Mouse (Mus musculus): ENCODE measurements around the gene Gpd1.
"Not testable (repeated sequence)": the region's sequence is repeated elsewhere in the genome, so short reads cannot be mapped to it uniquely, and the experiment has no call there.

The Gpd1 gene

DNA sequence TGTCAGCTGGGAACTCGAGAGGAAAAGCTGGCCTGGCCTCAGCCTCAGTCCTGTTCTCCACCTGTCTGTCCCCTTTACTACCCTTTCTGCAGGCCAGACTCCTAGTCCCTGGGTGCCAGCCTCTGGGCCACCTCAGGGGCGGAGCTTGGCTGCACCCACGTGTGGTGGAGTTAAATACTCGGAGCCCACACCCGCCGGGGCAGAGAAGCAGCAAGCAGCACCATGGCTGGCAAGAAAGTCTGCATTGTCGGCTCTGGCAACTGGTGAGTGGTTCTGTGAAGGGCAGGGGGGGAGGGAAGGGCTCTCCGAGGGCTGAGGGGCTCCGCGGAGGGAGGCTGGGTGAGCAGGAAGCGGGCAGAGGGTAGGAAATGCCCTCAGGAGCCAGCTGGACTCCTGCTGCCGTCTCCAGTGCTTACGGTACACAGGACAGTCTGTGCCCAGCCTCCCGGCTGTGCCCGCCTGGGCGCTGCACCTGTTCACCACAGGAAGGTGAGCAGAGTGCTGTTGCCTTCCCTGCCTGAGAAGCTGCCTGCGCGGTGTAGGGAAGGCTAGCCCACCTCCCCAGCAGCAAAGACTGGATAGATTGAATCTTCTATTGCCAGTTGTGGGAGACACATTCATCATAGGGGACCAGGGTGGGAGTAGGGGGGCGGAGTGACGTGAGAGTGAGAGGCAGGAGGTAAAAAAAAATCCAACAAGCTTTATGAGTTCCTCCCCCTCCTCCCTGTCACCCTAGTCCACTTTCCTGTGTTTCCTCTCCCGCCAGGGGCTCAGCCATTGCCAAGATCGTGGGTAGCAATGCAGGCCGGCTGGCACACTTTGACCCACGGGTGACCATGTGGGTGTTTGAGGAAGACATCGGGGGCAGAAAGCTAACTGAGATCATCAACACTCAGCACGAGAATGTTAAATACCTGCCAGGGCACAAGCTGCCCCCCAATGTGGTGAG lies at the start of gene Gpd1:
Gene Gpd1, plus strand, starts transcription at position 130 of the 949 bp plus-strand sequence.
- DNase-seq, result peak; percentile 88

DNA sequence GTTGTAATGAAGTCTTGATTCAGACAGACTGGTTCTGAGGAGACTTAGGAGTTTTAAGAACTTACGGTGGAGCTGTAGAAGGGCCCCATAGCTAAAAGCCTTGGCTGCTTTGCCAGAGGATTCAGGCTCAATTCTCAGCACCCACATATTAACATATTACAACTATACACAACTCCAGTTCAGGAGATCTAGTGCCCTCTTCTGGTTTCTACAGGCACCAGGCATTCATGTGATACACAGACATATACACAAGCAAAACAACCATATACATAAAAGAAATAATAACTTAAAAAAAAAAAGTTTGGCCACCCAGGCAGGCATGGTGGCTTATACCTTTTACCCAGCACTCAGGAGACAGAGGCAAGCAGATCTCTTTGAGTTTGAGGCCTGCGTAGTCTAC lies 49.8 kb upstream of the Gpd1 start:
- DNase-seq, result no peak

DNA sequence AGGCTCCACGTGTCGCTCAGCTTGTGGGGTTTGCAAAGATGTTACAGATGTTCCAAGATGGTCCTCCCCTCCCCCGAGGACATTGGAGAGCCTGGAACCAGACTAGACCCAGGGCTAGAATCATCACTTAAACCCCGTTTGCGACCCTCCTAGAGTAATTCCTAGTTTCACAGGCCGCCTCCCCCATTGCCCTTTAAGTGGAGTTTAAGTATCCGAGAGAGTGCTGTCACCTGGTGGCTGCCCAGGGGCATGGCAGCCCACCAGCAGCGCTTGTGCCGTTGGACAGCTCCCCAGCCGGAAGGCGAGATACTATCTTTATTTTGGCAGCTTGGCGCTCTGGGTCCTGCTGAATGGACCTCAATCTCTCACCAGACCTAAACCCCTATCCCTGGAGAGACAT lies 48.4 kb upstream of the Gpd1 start:
- peak; percentile 84 for DNase-seq

DNA sequence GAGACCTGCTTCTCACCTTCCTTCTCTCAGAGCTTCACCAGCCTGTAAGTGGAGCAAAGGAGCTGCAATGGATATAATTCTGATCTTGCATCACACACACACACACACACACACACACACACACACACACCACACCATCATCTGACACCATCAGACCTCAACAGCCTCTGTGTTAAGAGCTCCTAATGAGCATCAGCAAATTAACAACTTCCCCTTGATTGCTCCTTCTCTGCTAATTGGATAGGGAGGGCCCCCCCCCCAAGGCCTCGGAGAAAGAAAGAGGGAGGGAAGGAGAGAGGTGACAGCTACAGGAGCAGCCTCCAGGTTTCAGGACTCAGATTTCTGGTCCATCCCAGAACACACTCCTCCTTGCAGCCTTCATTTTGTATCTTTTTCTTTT lies 47.9 kb upstream of the Gpd1 start:
- no peak for DNase-seq

DNA sequence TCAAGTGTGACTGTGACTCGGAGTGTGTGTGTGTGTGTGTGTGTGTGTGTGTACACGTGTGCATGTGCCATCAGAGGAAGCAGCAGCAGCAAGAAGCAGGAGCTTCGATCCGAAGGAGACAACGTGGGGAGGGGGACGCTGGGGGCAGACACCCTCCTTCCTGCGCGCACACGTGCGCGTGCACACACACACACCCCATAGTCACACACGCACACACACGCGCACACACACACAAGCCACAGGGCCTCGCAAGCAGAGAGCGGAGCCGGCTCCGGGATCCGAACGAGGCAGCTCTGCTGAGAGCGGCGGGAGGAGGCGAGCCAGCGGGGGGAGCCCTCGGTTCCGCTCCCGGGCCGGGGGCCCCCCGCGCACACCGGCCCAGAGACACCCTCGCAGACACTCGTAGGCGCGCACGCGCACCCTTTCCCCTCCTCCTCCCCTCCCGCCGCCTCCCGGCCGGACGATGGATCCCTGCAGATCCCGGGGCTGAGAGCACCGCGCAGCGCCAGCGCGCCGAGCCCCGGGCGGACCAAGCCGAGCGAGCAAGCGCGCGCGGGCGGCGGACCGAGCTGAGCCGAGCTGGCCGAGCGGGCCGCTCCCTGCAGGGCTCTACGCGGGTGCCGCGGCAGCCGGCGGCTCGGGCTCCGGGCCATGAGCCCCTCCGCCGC lies 47.0 kb upstream of the Gpd1 start, which contains the start of gene Asic1:
Gene Asic1, plus strand, starts transcription at position 215 of the 668 bp plus-strand sequence.
- peak; percentile 77 for DNase-seq

DNA sequence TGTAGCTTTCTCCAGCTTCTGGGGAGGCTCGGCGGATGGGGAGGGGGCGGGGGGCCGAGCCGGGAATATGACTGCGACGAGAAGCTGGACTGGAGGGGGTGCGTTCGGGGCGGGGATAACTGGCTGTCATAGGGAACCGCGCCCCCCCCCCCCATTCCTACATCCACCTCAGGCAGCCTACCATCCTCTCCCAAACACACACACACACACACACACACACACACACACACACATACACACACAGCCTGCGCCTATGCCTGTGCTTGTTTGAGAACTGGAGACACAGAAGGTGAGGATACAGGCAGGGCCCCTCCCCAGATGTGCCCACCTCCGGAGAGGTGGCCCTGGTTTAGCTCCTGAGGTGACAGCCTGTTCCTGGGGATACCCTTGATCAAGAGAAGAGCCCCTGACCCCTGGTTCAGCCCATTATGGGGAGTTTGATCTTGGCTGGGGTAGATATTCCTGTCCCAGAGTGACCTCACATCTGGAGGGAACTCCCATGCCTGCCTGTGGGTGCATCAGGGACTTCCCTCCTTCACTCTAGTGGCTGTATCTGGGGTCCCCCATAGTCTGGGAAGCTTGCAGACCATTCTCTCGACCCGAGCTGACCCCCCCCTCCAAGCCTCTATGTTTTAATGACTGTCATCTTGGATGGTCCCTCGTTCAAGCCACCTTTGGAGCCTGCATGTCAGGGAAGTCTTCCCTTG lies 46.2 kb upstream of the Gpd1 start:
- DNase-seq, result no peak

DNA sequence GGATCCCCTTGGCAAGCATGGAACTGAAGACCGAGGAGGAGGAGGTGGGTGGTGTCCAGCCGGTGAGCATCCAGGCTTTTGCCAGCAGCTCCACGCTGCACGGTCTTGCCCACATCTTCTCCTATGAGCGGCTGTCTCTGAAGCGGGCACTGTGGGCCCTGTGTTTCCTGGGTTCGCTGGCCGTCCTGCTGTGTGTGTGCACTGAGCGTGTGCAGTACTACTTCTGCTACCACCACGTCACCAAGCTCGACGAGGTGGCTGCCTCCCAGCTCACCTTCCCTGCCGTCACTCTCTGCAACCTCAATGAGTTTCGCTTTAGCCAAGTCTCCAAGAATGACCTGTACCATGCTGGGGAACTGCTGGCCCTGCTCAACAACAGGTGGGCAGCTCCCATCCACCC lies 45.5 kb upstream of the Gpd1 start:
- DNase-seq, result no peak

DNA sequence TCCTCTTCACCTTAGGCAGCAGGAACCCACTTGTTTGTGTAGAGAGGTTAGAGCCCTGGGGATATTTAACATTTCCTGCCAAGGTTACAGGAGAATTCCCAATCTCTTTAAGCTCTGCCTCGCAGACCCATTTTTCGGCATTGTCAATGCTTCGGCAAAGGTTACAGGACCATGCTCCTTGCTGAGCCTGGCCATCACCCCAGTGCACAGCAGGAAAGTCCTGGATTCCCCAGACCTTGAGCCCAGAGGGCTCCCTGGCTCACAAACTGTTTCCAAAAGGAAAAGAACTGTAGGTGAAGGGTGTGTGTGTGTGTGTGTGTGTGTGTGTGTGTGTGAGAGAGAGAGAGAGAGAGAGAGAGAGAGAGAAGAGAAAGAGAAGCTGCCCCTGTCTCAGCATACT lies 42.4 kb upstream of the Gpd1 start:
- no peak for DNase-seq

DNA sequence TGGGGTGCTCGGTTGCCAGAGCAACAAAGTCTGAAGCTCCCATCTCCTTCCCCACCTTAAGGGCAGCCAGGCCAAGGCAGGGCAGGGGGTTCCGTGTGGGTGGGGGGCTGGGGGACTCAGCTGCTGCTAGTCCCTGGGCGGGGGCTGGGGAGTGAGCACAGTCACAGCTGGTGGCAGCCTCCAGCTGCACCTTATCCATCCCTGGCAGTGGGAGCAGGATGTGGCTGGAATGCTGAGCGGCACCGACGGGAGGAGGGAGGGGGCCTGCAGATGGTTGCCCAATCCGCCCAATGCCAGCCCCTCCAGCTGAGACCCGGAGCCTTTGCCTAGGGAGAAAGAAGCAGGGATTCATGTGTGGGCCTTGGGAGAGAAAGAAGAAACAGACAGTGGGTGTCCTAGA lies 40.2 kb upstream of the Gpd1 start:
- no peak for DNase-seq

DNA sequence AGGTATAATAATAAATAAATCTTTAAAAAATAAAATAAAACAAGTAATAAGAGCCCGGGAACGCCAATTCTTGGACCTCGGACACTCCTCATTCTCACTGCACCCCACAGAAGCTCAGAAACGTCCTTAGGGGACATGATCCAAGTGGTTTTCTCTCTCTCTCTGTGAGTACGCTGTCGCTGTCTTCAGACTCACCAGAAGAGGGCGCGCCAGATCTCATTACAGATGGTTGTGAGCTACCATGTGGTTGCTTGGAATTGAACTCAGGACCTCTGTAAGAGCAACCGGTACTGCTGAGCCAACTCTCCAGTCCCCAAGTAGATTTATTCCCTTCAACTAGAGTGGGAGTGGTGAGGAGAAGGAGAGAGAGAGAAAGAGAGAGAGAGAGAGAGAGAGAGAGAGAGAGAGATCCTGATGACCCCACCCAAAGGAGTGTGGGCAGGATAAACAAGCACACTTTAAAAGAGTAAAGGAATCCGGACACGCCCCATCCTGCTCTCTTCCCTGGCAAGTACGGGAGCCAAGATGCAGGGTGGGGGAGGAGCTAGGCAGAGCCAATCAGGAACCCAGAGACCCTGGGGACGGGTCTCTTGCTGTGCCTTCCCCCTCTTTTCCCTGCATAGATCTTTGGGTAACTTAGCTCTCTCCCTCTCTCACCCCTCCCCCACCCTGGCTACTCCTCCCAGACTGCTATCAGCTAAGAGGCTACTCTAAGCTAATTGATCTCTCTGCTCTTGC lies 39.1 kb upstream of the Gpd1 start:
- no peak for DNase-seq

DNA sequence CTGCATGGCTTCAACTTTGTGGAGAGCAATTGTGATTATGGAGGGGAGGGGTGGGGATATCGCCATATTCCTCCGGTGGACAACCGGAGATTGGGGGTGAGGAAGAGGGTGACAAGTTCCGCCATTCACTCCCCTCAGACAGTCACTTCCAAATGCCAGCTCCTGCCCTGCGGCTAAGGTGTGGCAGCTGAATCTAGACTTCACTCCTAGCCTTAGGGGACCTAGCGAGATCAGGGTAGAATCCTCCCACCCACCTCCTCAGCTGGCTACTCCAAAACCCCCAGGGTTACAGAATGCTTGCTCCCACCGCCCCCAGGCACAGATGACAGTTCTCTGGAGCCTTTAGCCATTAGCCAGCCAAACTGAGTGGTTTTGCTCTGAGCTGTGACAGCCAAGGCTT lies 38.3 kb upstream of the Gpd1 start:
- DNase-seq, result no peak

DNA sequence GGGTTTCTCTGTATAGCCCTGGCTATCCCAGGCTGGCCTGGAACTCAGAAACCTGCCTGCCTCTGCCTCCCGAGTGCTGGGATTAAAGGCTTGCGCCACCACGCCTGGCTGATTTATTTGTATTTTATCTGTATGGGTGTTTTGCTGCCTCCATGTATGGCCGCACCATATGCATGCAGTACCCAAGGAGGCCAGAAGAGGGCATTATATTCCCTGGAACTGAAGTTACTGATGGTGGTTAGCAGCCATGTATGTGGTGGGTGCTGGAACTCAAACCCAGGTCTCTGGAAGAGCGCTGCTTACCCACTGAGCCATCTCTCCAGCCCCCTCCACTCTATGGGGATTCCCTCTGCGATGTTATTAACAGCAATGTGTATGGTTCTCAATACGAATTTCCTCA lies 34.4 kb upstream of the Gpd1 start:
- DNase-seq, result no peak

DNA sequence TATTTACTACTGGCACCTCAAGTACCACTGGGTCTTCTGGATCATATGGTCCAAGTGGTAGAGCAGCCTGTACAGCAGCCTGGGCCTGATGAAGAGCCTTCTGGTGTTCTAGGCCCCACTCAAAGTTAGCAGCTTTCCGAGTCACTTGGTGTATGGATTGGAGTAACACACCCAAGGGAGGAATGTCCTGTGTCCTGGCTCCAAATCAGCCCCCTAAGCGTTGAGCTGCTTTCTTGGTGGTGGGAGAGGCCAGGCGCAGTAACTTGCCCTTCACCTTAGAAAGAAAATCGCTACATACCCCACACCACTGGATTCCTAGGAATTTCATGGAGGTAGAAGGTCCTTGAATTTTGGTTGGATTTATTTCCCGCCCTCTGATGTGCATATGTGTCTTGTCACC lies 33.2 kb upstream of the Gpd1 start:
- no peak for DNase-seq

DNA sequence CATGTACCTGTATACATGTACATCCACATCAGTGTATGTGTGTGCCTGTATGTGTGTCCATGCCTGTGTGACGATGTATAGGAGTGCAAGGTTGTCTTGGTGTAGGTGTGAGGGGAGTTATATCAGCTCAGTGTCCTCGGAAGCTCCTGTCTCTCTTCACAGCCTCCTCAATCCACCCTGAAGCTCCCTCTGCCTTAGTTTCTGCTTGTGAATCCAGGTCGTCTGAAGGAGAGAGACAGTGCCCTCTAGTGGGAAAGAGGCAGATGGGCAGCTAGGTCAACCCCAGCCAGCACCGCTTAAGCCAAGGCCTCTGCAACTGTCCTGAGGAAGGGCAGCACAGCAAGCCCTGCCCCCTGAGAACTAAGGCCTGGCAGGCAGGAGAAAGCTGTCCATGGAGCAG lies 28.6 kb upstream of the Gpd1 start:
- peak; percentile 61 for DNase-seq

DNA sequence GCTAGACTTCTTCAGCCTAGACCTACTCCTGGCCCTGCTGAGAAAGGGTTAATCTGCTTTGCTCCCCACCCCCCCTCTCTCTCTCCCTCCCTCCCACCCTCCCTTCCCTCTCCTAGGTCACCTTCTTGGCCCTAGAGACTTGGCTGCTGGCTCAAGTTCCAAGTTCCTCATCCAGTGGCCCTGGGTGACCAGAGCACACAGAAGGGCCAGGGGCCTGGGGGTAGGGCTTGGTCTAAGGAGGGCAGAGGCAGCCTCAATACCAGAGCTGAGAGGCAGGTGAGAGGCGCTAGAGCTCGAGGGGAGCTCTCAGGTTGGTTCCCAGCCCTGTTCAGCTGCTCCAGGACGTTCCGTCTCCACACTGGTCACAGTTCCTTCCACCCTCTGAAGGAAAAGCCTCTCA lies 26.4 kb upstream of the Gpd1 start:
- DNase-seq, result no peak

DNA sequence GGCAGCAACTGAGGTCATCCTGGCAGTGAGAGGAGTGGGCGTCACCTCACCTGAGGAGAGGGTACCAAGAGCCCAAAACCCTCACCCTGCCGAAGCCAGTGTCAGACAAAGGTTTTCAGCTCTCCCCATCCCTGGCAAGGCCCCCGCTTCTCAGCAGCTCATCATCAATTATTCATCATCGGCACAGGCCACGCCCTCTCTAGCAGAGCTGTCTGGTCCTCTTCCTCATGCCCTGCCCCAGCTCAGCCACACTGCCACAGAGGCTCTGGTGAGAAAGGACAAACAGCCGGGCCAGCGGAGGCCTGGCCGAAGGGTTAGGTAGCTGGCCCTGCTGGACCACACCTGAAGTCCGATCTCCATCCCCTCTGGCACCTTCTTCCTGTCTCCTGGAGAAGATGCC lies 25.3 kb upstream of the Gpd1 start:
- no peak for DNase-seq

DNA sequence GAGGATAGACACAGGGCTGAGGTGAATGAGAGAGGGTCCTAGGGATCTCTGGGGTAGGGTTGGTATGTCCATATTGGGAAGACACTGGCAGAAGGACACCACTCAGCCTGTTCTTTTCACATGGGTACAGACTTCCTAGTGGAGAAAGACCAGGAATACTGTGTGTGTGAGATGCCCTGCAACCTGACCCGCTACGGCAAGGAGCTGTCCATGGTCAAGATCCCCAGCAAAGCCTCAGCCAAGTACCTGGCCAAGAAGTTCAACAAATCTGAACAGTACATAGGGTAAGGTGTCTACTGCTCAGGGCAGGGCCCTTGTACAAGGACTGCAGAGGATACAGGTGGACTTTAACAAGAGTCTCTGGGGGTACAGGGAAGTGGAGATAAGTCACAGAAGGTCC lies 20.0 kb upstream of the Gpd1 start:
- DNase-seq, result no peak

DNA sequence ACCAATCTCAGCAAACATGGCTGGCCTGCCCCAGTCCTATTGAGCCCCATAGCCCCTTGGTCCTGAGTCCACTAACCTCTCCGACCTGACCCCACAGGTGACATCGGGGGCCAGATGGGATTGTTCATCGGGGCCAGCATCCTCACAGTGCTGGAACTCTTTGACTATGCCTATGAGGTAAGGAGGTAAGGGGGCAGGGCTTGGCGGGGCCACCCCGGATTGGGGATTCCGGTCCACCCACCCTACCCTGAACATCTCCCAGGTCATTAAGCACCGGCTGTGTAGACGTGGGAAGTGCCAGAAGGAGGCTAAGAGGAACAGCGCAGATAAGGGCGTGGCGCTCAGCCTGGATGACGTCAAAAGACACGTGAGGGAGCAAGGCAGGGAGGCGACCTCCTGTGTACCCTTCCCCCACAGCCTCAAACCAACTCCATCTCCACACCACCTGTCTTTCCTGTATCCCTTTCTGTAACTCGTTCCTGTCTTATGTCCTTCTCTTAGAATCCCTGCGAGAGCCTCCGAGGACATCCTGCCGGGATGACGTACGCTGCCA lies 18.7 kb upstream of the Gpd1 start:
- no peak for DNase-seq

DNA sequence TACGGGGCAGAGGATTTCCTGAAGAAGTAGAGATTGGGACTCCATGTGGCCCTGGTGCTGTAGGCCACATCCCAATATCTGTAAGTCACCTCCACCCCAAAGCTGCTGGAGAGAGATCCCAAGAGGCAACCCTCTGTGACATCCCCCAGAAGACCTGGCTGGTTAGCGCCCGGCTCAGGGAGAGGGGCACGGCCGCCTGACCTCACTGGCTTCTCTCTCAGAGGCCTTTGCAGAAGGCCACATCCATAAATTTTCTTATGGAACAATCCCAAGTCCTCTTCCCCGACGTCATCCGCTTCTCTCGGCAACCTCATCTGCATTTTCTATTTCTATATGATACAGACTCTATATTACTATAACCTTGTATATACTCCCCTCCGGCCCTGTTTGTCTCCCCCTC lies 17.6 kb upstream of the Gpd1 start:
- no peak for DNase-seq

DNA sequence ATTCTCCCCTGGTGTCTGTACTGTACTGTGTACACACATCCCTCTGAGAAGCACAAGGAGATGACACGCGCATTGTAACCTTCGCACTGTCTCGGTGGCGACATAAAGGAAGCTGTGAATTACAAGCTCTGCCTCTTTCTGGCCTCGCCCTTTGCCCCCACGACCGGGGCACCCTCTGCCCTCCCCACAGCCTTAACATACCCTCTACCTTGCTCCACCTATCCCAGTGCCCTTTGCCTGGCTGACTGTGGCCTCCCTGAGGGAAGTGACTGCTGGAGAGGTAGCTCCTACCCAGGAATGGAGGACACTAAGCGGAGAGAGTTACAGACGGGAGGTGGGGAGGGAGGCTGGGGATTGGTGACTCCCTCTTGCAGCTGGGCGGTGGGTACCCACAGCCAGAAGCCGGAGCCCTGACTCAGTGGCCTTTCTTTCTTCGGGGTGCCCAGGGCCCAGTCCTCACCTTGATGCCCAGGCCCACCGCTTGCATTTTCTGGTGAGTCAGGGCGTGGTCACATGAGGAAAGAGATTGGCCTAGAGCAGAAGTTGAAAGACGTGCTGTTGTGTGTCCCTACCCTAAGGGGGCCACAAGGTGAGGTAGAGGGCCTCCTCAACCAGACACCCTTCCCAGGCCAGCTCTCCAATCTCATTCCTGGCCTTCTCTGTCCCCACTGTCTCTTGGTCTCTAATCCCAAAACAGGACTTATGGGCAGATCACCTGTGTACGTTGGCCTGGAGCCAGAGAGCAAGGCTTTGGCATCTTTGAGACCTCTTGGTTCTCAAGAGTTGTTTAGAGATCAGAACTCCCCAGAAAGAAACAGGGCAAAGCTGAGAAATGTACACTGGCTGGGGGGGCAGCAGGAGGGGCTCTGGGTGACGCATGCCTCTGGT lies 16.9 kb upstream of the Gpd1 start:
- no peak for DNase-seq

DNA sequence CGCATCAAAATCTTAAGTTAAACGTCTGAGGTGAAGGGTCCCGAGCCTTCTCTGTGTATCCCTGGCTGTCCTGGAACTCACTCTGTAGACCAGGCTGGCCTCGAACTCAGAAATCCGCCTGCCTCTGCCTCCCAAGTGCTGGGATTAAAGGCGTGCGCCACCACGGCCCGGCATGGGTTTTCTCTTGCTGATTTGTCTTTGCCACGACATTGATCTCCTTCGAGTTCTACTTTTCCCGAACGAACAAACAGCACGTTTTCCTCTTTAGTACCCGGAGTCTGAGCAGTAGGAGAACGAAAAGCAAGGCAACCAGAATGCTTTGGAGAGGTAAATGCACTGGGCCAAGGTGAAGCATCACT lies 15.7 kb upstream of the Gpd1 start:
- DNase-seq, result not testable (repeated sequence)
